Mouse (Mus musculus) T-cell, adult 2 months (primary cell): Measurements from ENCODE around the gene Gipc3.

Source experiments
- DNase-seq: peaks from one replicate; pipeline ENCODE4 v3.0.0; 2022; ENCODE audit warnings: low spot score

Gipc3 gene

GRCm38 (mm10) chr10:81367207-81367495 is 24.1 kb upstream of the Gipc3 start:
- DNase-seq, result no peak

- DNase-seq, result no peak
Measured at GRCm38 (mm10) chr10:81366477-81367206, 23.6 kb upstream of the Gipc3 start.

- DNase-seq, result no peak
Measured at GRCm38 (mm10) chr10:81365672-81366476, 22.8 kb upstream of the Gipc3 start, which contains the start of gene 4930404N11Rik. Gene 4930404N11Rik, minus strand, starts transcription at chr10:81365816.

GRCm38 (mm10) chr10:81365073-81365472 is 22.0 kb upstream of the Gipc3 start:
- DNase-seq, result no peak

- DNase-seq, result no peak
Measured at GRCm38 (mm10) chr10:81364666-81365065, 21.6 kb upstream of the Gipc3 start.

GRCm38 (mm10) chr10:81363436-81364346 is 20.6 kb upstream of the Gipc3 start:
- no peak for DNase-seq

- no peak for DNase-seq
Measured at GRCm38 (mm10) chr10:81362336-81362949, 19.4 kb upstream of the Gipc3 start.

- no peak for DNase-seq
Measured at GRCm38 (mm10) chr10:81360721-81361120, 17.7 kb upstream of the Gipc3 start.

- no peak for DNase-seq
Measured at GRCm38 (mm10) chr10:81358841-81359240, 15.8 kb upstream of the Gipc3 start.

GRCm38 (mm10) chr10:81358209-81358608 is 15.1 kb upstream of the Gipc3 start:
- no peak for DNase-seq

GRCm38 (mm10) chr10:81356991-81357844 is 14.2 kb upstream of the Gipc3 start, which contains the start of gene Mfsd12:
Gene Mfsd12, plus strand, starts transcription at chr10:81357491.
- peak; percentile 87 for DNase-seq

GRCm38 (mm10) chr10:81356352-81356990 is 13.4 kb upstream of the Gipc3 start:
- DNase-seq, result no peak

- DNase-seq, result no peak
Measured at GRCm38 (mm10) chr10:81355533-81355932, 12.5 kb upstream of the Gipc3 start.

- no peak for DNase-seq
Measured at GRCm38 (mm10) chr10:81354738-81355477, 11.8 kb upstream of the Gipc3 start.

GRCm38 (mm10) chr10:81351678-81352291 is 8.7 kb upstream of the Gipc3 start:
- peak; percentile 66 for DNase-seq

- peak; percentile 98 for DNase-seq
Measured at GRCm38 (mm10) chr10:81350351-81351063, 7.4 kb upstream of the Gipc3 start, which contains the start of gene Hmg20b. Gene Hmg20b, minus strand, starts transcription at chr10:81350480.

GRCm38 (mm10) chr10:81349961-81350350 is 6.9 kb upstream of the Gipc3 start:
- DNase-seq, result no peak

- no peak for DNase-seq
Measured at GRCm38 (mm10) chr10:81349146-81349545, 6.1 kb upstream of the Gipc3 start.
